Mouse (Mus musculus): ENCODE results near the gene Lrrc4b. TPM values are rescaled to one million over a fixed set of nuclear protein-coding genes. Genes with fewer than 3 reads are reported as not detected.

The Lrrc4b gene
- polyA plus RNA-seq, 1 experiment from 2014 or later, result 26.4 TPM

- no peak for ATAC-seq (ENCODE audit: low FRiP score)
- H3K4me1 ChIP-seq (replicated peaks; ENCODE audit: control insufficient read depth, insufficient read depth, low read length), result peaks cover 43% of the 10 kb centered on the region
- peak overlapping the region; percentile 100 for H3K9ac ChIP-seq
- no peak for DNase-seq (ENCODE audit: low spot score)
- no peaks in the 10 kb centered on the region for H3K9me3 ChIP-seq (ENCODE audit: control insufficient read depth, low read length)
- 11% methylated on average over 1 of the region's 1 CpGs for WGBS
- H3K27ac ChIP-seq, result peak overlapping the region; percentile 100
- no peaks in the 10 kb centered on the region for H3K27me3 ChIP-seq (ENCODE audit: control insufficient read depth, insufficient read depth, low read length)
- H3K4me2 ChIP-seq (replicated peaks), result peak overlapping the region; percentile 98
- peak overlapping the region; percentile 91 for H3K4me3 ChIP-seq (replicated peaks; ENCODE audit: low read length)
- H3K36me3 ChIP-seq (replicated peaks; ENCODE audit: control insufficient read depth, insufficient read depth), result peaks cover 19% of the 10 kb centered on the region
Measured at GRCm38 (mm10) chr7:44441180-44441579, 12.4 kb downstream of the Lrrc4b start.

- peak; percentile 79 for DNase-seq (ENCODE audit: low spot score)
Measured at GRCm38 (mm10) chr7:44441648-44442109, 12.9 kb downstream of the Lrrc4b start.

DNA sequence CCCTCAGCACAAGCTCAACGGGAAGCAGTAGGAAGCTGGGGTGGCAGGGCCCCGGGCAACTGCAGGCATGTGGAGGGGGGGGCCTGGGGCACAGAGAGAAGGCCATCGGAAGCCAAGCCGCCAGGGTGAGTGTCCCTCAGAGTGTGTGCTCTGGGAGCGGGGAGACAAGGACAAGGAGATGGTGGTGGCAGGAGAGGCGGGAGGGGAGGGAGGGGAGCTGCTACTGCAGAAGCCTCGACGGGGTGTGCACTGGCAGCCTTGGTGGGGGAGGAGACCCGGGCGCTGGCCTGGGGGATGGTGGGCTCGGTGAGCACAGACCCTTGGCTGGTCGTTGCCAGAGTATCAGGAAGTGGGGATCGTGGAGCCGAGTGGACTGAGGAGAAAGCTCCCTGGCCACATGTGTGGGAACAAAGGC, 13.6 kb downstream of the Lrrc4b start:
- ATAC-seq (ENCODE audit: low FRiP score), result peak; percentile 31
- Histone ChIP-seq H3K4me2 (replicated peaks) (peak overlapping the region; percentile 98), H3K36me3 (replicated peaks; ENCODE audit: control insufficient read depth, insufficient read depth) (peaks cover 30% of the 10 kb centered on the region), H3K4me1 (replicated peaks; ENCODE audit: control insufficient read depth, insufficient read depth, low read length) (peaks cover 54% of the 10 kb centered on the region), H3K4me3 (replicated peaks; ENCODE audit: low read length) (peak overlapping the region; percentile 91), H3K27ac (peak overlapping the region; percentile 100), H3K27me3 (ENCODE audit: control insufficient read depth, insufficient read depth, low read length) (no peaks in the 10 kb centered on the region), H3K9me3 (ENCODE audit: control insufficient read depth, low read length) (no peaks in the 10 kb centered on the region), H3K9ac (peak overlapping the region; percentile 100)
- no peak for DNase-seq (ENCODE audit: low spot score)
- WGBS, result 1% methylated on average over 14 of the region's 14 CpGs

More at GRCm38 (mm10) chr7:44441648-44442109, 12.9 kb downstream of the Lrrc4b start:
- WGBS, result under 1% methylated on average over 12 of the region's 14 CpGs
- peak; percentile 80 for ATAC-seq (ENCODE audit: low FRiP score)
- no peaks in the 10 kb centered on the region for H3K27me3 ChIP-seq (ENCODE audit: control insufficient read depth, insufficient read depth, low read length)
- peak overlapping the region; percentile 98 for H3K4me2 ChIP-seq (replicated peaks)
- peaks cover 24% of the 10 kb centered on the region for H3K36me3 ChIP-seq (replicated peaks; ENCODE audit: control insufficient read depth, insufficient read depth)
- H3K9me3 ChIP-seq (ENCODE audit: control insufficient read depth, low read length), result no peaks in the 10 kb centered on the region
- H3K9ac ChIP-seq, result peak overlapping the region; percentile 100
- H3K27ac ChIP-seq, result peak overlapping the region; percentile 100
- peak overlapping the region; percentile 91 for H3K4me3 ChIP-seq (replicated peaks; ENCODE audit: low read length)
- peaks cover 48% of the 10 kb centered on the region for H3K4me1 ChIP-seq (replicated peaks; ENCODE audit: control insufficient read depth, insufficient read depth, low read length)

DNA sequence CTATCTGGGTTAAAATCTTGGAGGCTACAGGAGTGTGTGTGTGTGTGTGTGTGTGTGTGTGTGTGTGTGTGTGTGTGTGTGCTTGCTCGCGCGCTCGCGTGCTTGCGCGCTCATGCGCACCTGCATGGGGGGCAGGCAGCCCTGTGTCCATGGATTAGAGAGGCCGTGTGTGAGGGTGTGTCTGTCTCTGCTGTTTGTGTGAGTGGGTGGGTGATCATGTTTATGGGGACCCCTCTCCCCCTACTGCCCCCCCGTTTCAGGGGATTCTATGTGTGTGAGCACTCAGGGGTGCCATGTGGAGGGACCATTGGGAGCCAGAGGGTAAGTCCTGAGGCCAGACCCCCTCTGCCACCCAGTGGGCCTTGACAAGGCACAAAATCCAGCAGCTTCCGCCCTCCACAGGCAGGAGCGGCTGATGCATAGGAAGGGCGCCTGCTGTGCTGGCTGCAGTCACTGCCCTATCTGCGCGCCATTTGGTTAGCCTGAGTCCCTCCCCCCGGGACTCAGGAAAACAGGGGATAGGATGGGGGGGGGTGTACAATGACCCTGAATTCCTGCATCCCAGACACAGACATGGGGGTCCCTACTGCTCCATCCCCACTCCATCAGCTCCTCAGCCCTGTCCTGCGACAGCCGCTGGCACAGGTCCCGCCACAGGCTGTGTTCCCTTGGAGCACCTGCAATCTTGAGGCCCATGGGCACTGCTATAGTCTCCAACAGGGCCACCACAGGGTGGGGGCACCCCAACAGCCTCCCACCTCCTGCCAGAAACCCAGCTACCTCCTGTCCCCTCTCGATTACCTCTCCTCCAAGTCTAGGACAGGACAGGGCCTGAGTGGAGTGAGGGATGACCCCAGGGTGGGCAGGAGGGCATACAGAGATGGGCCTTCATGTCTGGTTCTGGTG, 14.7 kb downstream of the Lrrc4b start:
- Histone ChIP-seq H3K27me3 (ENCODE audit: control insufficient read depth, insufficient read depth, low read length) (no peaks in the 10 kb centered on the region), H3K4me2 (replicated peaks) (peak overlapping the region; percentile 98), H3K9me3 (ENCODE audit: control insufficient read depth, low read length) (no peaks in the 10 kb centered on the region), H3K9ac (peak overlapping the region; percentile 100), H3K4me1 (replicated peaks; ENCODE audit: control insufficient read depth, insufficient read depth, low read length) (peaks cover 52% of the 10 kb centered on the region), H3K4me3 (replicated peaks; ENCODE audit: low read length) (peak overlapping the region; percentile 91), H3K27ac (peak overlapping the region; percentile 100), H3K36me3 (replicated peaks; ENCODE audit: control insufficient read depth, insufficient read depth) (peaks cover 41% of the 10 kb centered on the region)
- peak; percentile 31; the same call in 1 of the 2 replicates for ATAC-seq (ENCODE audit: low FRiP score)
- WGBS, result 5% methylated on average over 20 of the region's 20 CpGs
- DNase-seq (ENCODE audit: low spot score), result peak; percentile 68

DNA sequence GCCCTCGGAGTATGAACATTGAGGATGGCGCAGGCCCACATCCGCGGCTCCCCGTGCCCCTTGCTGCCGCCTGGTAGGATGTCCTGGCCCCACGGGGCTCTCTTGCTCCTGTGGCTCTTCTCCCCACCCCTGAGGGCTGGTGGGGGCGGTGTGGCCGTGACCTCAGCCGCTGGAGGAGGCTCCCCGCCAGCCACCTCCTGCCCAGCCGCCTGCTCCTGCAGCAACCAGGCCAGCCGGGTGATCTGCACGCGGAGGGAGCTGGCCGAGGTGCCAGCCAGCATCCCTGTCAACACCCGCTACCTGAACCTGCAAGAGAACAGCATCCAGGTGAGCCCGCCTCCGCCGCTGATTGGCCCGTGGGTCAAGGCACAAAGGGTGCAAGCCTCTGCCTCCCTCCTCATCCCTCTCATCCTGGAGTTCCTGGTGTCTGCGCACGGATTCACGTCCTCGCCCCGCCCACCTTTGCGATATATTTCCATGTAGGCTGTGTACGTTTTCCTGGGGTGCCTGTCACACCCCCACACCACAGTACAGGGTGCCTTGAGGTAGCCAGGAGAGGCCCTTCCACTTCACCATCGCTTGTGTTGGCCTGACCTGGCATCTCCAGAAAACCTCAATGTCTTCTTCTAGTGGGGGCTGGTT, 16.2 kb downstream of the Lrrc4b start:
- H3K36me3 ChIP-seq (replicated peaks; ENCODE audit: control insufficient read depth, insufficient read depth), result peaks cover 56% of the 10 kb centered on the region
- H3K9ac ChIP-seq, result peak overlapping the region; percentile 100
- no peaks in the 10 kb centered on the region for H3K9me3 ChIP-seq (ENCODE audit: control insufficient read depth, low read length)
- DNase-seq (ENCODE audit: low spot score), result no peak
- H3K27ac ChIP-seq, result no peak overlapping the region
- H3K4me1 ChIP-seq (replicated peaks; ENCODE audit: control insufficient read depth, insufficient read depth, low read length), result peaks cover 55% of the 10 kb centered on the region
- H3K4me2 ChIP-seq (replicated peaks), result peak overlapping the region; percentile 98
- no peaks in the 10 kb centered on the region for H3K27me3 ChIP-seq (ENCODE audit: control insufficient read depth, insufficient read depth, low read length)
- H3K4me3 ChIP-seq (replicated peaks; ENCODE audit: low read length), result peak overlapping the region; percentile 91
- 29% methylated on average over 28 of the region's 29 CpGs for WGBS
- no peak for ATAC-seq (ENCODE audit: low FRiP score)

- peak overlapping the region; percentile 98 for H3K4me2 ChIP-seq (replicated peaks)
- H3K27ac ChIP-seq, result no peak overlapping the region
- DNase-seq (ENCODE audit: low spot score) (no peak), ATAC-seq (ENCODE audit: low FRiP score) (no peak)
- H3K4me3 ChIP-seq (replicated peaks; ENCODE audit: low read length), result peak overlapping the region; percentile 91
- H3K4me1 ChIP-seq (replicated peaks; ENCODE audit: control insufficient read depth, insufficient read depth, low read length), result peaks cover 55% of the 10 kb centered on the region
- WGBS, result 41% methylated on average over 7 of the region's 7 CpGs
- no peaks in the 10 kb centered on the region for H3K27me3 ChIP-seq (ENCODE audit: control insufficient read depth, insufficient read depth, low read length)
- H3K36me3 ChIP-seq (replicated peaks; ENCODE audit: control insufficient read depth, insufficient read depth), result peaks cover 61% of the 10 kb centered on the region
- peak overlapping the region; percentile 100 for H3K9ac ChIP-seq
- H3K9me3 ChIP-seq (ENCODE audit: control insufficient read depth, low read length), result no peaks in the 10 kb centered on the region
Measured at GRCm38 (mm10) chr7:44445528-44445923, 16.7 kb downstream of the Lrrc4b start.

DNA sequence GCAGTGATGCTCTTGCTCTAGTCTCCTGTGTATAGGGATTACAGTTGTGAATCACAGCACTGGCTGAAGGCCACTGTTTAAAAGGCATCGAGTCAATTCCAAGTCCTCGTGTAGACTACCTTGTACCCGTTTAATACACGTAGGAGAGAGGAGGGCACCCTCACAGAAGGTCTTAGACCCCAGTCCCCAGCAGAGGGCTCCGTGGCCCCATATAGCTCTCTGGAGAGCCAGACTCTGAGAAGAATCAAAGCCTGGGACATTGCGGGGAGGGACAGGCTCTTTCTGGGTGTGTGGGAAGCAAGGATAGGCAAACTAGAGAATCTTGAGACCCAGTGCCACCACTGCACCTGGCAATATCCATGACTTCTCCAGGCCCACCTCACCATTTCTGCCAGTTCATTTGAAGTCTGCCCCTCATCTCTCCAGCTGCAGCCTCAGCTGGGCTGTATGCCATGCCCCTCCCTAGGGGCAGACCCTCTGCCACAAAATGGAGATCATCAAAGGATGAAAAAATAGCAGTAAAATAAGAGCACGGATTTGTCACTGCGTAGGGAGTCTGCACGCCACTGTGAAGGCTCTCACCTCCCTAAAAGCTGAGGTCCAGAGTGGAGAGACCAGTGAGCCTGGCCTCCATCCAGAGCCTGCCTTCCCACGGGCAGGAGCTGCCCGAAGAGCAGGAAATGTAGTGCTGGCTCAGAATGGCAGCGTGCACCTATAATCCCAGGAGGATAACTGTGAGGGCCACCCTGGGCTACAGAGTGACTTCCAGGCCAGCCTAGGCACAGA, 17.4 kb downstream of the Lrrc4b start:
- Histone ChIP-seq H3K4me3 (replicated peaks; ENCODE audit: low read length) (no peak overlapping the region), H3K27me3 (ENCODE audit: control insufficient read depth, insufficient read depth, low read length) (no peaks in the 10 kb centered on the region), H3K4me2 (replicated peaks) (peak overlapping the region; percentile 98), H3K4me1 (replicated peaks; ENCODE audit: control insufficient read depth, insufficient read depth, low read length) (peaks cover 52% of the 10 kb centered on the region), H3K36me3 (replicated peaks; ENCODE audit: control insufficient read depth, insufficient read depth) (peaks cover 65% of the 10 kb centered on the region), H3K9me3 (ENCODE audit: control insufficient read depth, low read length) (no peaks in the 10 kb centered on the region), H3K9ac (0 out of 2 replicates have a peak overlapping the region, but pooled peaks have one; percentile 40), H3K27ac (no peak overlapping the region)
- no peak for DNase-seq (ENCODE audit: low spot score)
- no peak for ATAC-seq (ENCODE audit: low FRiP score)
- whole genome bisulfite sequencing, result 46% methylated on average over 12 of the region's 12 CpGs

DNA sequence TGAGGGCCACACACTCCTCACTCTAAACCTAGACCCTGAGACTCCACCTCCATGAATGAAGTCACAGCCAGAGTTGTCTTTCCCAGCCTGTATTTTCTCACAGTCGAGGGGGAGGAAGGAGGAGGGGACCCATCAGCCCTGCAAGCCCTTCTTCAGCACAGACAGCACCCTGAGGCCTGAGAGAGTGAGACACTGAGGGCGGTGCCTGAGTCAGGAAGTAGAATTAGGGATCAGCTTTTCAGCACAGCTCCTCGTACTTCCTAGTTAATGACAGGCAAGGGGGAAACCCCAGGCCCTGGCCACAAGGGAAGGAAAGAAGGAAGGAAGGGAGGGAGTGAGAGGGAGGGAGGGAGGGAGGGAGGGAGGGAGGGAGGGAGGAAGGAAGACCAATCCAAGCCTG, 24.4 kb downstream of the Lrrc4b start:
- ATAC-seq (ENCODE audit: low FRiP score), result no peak; the same call in 1 of the 2 replicates
- Histone ChIP-seq H3K4me3 (replicated peaks; ENCODE audit: low read length) (no peak overlapping the region), H3K4me2 (replicated peaks) (no peak overlapping the region), H3K4me1 (replicated peaks; ENCODE audit: control insufficient read depth, insufficient read depth, low read length) (peaks cover 24% of the 10 kb centered on the region), H3K27me3 (ENCODE audit: control insufficient read depth, insufficient read depth, low read length) (no peaks in the 10 kb centered on the region), H3K9ac (no peak overlapping the region), H3K27ac (no peak overlapping the region), H3K36me3 (replicated peaks; ENCODE audit: control insufficient read depth, insufficient read depth) (peaks cover 78% of the 10 kb centered on the region), H3K9me3 (ENCODE audit: control insufficient read depth, low read length) (no peaks in the 10 kb centered on the region)
- no peak for DNase-seq (ENCODE audit: low spot score)
- 22% methylated on average over 3 of the region's 3 CpGs for WGBS

All from hindbrain, embryonic 14.5 days (tissue).